Mouse (Mus musculus): Measurements from ENCODE around the gene Olfr23. TPM values are rescaled to one million over a fixed set of nuclear protein-coding genes. Genes with fewer than 3 reads are reported as not detected.
"Not testable (repeated sequence)": the region's sequence is repeated elsewhere in the genome, so short reads cannot be mapped to it uniquely, and the experiment has no call there.

Gene Olfr23
- 0.14 TPM in 1 of 2 replicates, not detected in the other for polyA plus RNA-seq (2015; fragmentation: Nextera tagmentation; extraction: Ambion mirVana)

- Histone ChIP-seq H3K9ac (no peak within 1 kb of the TSS), H3K27ac (no peak within 1 kb of the TSS), H3K9me3 (no peaks in the 10 kb centered on the region), H3K4me2 (no peak within 1 kb of the TSS), H3K4me3 (no peak within 1 kb of the TSS), H3K27me3 (no peaks in the 10 kb centered on the region), H3K4me1 (no peaks in the 10 kb centered on the region), H3K36me3 (no peaks in the 10 kb centered on the region)
- no peak for ATAC-seq (ENCODE audit: insufficient number of reproducible peaks, insufficient read depth, low FRiP score, low TSS enrichment, low read depth)
These were observed at the start of gene Olfr23 for GRCm38 (mm10) chr11:73936377-73936776. Olfr23 (plus strand) TSS chr11:73936677.

GRCm38 (mm10) chr11:73890671-73891070 lies 45.8 kb upstream of the Olfr23 start, which contains the start of gene Olfr394:
Olfr394 (minus strand) TSS chr11:73890771.
- Histone ChIP-seq H3K9me3 (no peaks in the 10 kb centered on the region), H3K4me3 (no peak within 1 kb of the TSS), H3K4me1 (no peaks in the 10 kb centered on the region), H3K4me2 (no peak within 1 kb of the TSS), H3K27ac (no peak within 1 kb of the TSS), H3K27me3 (no peaks in the 10 kb centered on the region), H3K36me3 (no peaks in the 10 kb centered on the region), H3K9ac (no peak within 1 kb of the TSS)
- ATAC-seq (ENCODE audit: insufficient number of reproducible peaks, insufficient read depth, low FRiP score, low TSS enrichment, low read depth), result no peak
- 81% methylated on average over 1 of the region's 1 CpGs for WGBS

GRCm38 (mm10) chr11:73909199-73909598 lies 27.3 kb upstream of the Olfr23 start, which contains the start of gene Olfr395:
Olfr395 (minus strand) TSS chr11:73909299.
- WGBS, result 80% methylated on average over 4 of the region's 4 CpGs
- ATAC-seq (ENCODE audit: insufficient number of reproducible peaks, insufficient read depth, low FRiP score, low TSS enrichment, low read depth), result not testable (repeated sequence)

GRCm38 (mm10) chr11:73960517-73960916 lies 24.0 kb downstream of the Olfr23 start, which contains the start of gene Olfr397:
Olfr397 (plus strand) TSS chr11:73960817.
- Histone ChIP-seq H3K4me2 (no peak within 1 kb of the TSS), H3K27me3 (no peaks in the 10 kb centered on the region), H3K36me3 (no peaks in the 10 kb centered on the region), H3K9ac (no peak within 1 kb of the TSS), H3K9me3 (peaks cover 2% of the 10 kb centered on the region; the same call in 1 of the 2 replicates), H3K27ac (no peak within 1 kb of the TSS), H3K4me3 (no peak within 1 kb of the TSS), H3K4me1 (no peaks in the 10 kb centered on the region)
- ATAC-seq (ENCODE audit: insufficient number of reproducible peaks, insufficient read depth, low FRiP score, low TSS enrichment, low read depth), result no peak
- WGBS, result 70% methylated on average over 1 of the region's 1 CpGs

More at GRCm38 (mm10) chr11:73909199-73909598, 27.3 kb upstream of the Olfr23 start, which contains the start of gene Olfr395:
- H3K4me2 ChIP-seq, H3K9me3 ChIP-seq, H3K27ac ChIP-seq, H3K36me3 ChIP-seq, H3K4me3 ChIP-seq, H3K27me3 ChIP-seq, H3K4me1 ChIP-seq, H3K9ac ChIP-seq: not testable (repeated sequence)

DNA sequence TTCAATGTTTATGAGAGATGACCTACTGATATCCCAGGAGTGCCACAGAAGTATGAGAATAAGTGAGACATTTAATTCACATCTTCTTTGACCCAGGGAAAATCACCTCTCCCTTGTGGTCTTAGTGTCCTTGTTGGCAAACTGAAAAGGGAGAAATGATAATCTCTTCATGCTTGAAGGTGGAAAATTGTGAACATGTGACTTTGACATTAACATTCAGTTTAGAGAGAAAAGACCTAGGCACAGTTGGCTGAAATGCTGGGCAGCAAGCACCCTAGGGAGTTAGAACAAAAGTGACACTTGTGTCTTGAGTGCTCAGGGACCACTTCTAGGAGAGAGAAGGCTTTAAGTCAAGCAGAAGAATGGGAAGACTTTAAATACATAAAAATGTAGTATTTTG lies 53.8 kb downstream of the Olfr23 start, which contains the start of gene Olfr398:
Gene Olfr398 (minus strand): TSS at position 101 of the 400 bp plus-strand sequence.
- Histone ChIP-seq H3K4me3 (no peak within 1 kb of the TSS), H3K9me3 (peaks cover 22% of the 10 kb centered on the region), H3K27me3 (no peaks in the 10 kb centered on the region), H3K4me1 (no peaks in the 10 kb centered on the region), H3K36me3 (no peaks in the 10 kb centered on the region), H3K9ac (no peak within 1 kb of the TSS), H3K27ac (no peak within 1 kb of the TSS), H3K4me2 (no peak within 1 kb of the TSS)
- ATAC-seq (ENCODE audit: insufficient number of reproducible peaks, insufficient read depth, low FRiP score, low TSS enrichment, low read depth), result no peak

Other genes with a start within 250 kb of the Olfr23 start
- gene Zfp735, start 247.9 kb upstream of the Olfr23 start, polyA plus RNA-seq (2015; fragmentation: Nextera tagmentation; extraction: Ambion mirVana), result not detected in 2 replicates
- not detected in 2 replicates for gene Olfr389, start 156.0 kb upstream of the Olfr23 start, polyA plus RNA-seq (2015; fragmentation: Nextera tagmentation; extraction: Ambion mirVana)
- not detected in 2 replicates for gene Olfr390, start 153.7 kb upstream of the Olfr23 start, polyA plus RNA-seq (2015; fragmentation: Nextera tagmentation; extraction: Ambion mirVana)
- gene Olfr391-ps, start 133.6 kb upstream of the Olfr23 start, polyA plus RNA-seq (2015; fragmentation: Nextera tagmentation; extraction: Ambion mirVana), result not detected in 2 replicates
- gene Olfr392, start 119.6 kb upstream of the Olfr23 start, polyA plus RNA-seq (2015; fragmentation: Nextera tagmentation; extraction: Ambion mirVana), result not detected in 2 replicates
- not detected in 2 replicates for gene Olfr393, start 85.2 kb upstream of the Olfr23 start, polyA plus RNA-seq (2015; fragmentation: Nextera tagmentation; extraction: Ambion mirVana)
- gene Olfr394, start 45.9 kb upstream of the Olfr23 start, polyA plus RNA-seq (2015; fragmentation: Nextera tagmentation; extraction: Ambion mirVana), result not detected in 2 replicates
- not detected in 2 replicates for gene Olfr395, start 27.4 kb upstream of the Olfr23 start, polyA plus RNA-seq (2015; fragmentation: Nextera tagmentation; extraction: Ambion mirVana)
- not detected in 2 replicates for gene Olfr397, start 24.1 kb downstream of the Olfr23 start, polyA plus RNA-seq (2015; fragmentation: Nextera tagmentation; extraction: Ambion mirVana)
- not detected in 2 replicates for gene Olfr398, start 53.7 kb downstream of the Olfr23 start, polyA plus RNA-seq (2015; fragmentation: Nextera tagmentation; extraction: Ambion mirVana)
- not detected in 2 replicates for gene Olfr139, start 119.9 kb downstream of the Olfr23 start, polyA plus RNA-seq (2015; fragmentation: Nextera tagmentation; extraction: Ambion mirVana)
- gene Olfr399, start 119.9 kb downstream of the Olfr23 start, polyA plus RNA-seq (2015; fragmentation: Nextera tagmentation; extraction: Ambion mirVana), result 0.15 TPM in 1 of 2 replicates, not detected in the other
- not detected in 2 replicates for gene Zfp616, start 133.3 kb downstream of the Olfr23 start, polyA plus RNA-seq (2015; fragmentation: Nextera tagmentation; extraction: Ambion mirVana)
- not detected in 2 replicates for gene Olfr401, start 177.0 kb downstream of the Olfr23 start, polyA plus RNA-seq (2015; fragmentation: Nextera tagmentation; extraction: Ambion mirVana)
- gene Olfr402, start 216.9 kb downstream of the Olfr23 start, polyA plus RNA-seq (2015; fragmentation: Nextera tagmentation; extraction: Ambion mirVana), result not detected in 2 replicates
- gene Olfr403, start 249.6 kb downstream of the Olfr23 start, polyA plus RNA-seq (2015; fragmentation: Nextera tagmentation; extraction: Ambion mirVana), result not detected in 2 replicates